Mouse (Mus musculus) neutrophil, adult 5-6 weeks (primary cell): ENCODE results near the gene Nog. TPM values are rescaled to one million over a fixed set of nuclear protein-coding genes. Genes with fewer than 3 reads are reported as not detected.

ENCODE experiments used
- ATAC-seq: fragments of 151-379, 151-347 bp; 2 replicates; pipeline ENCODE4 v1.8.0; 2017; ENCODE audit warnings: mild to moderate bottlenecking, moderate TSS enrichment; ENCODE audit not compliant: insufficient number of reproducible peaks, poor library complexity, low FRiP score, severe bottlenecking; ENCODE audit errors: extremely low read depth
- total RNA-seq: library from RNA; stranded (forward); fragments of 200-1000 nt; gene quantifications from 2 replicates; pipeline ENCODE4 v1.2.3, GENCODE M21; 2017

The Nog gene
- not detected in 2 replicates for total RNA-seq

GRCm38 (mm10) chr11:89302056-89302815, at the start of gene Nog:
Nog (minus strand) TSS chr11:89302332.
- no peak for ATAC-seq

GRCm38 (mm10) chr11:89340238-89340637, 38.1 kb upstream of the Nog start:
- ATAC-seq, result no peak

DNA sequence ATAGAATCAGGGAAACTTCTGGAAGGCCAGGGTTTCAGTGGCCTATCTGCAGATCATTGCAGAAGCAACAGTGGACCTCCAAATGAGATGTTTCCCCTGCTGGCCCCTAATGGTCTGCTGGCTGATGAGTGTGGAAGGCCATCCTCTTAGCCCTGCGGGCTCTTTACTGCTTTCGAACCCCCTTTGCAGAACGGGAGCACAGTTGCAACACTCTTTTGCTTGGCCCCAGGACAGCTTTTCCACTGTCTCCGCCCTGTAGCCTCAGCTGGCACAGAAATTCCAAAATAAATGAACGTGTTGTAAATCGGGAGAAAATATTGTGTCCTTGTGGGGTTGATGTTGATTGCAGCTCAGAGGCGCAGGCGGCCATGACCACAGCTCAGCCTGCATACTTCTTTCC, 37.7 kb upstream of the Nog start:
- no peak for ATAC-seq

DNA sequence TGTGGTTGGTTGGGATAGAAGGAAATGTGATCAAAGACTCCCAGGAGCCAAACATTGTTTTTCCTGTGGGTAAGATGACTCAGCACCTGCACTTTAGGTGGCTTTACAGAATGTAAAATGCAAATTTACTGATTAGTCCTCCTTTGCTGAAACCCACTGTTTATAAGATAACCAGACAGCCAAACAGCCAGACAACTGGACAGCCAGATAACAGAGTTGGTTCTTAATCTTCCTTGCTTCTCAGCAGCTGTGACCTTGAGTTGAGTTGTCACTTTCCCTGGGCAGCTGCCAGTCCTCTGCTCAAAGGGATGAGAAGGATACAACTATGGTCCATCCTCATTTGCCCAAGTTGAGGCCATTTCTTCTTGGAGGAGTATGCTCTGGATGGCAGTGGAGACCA, 35.8 kb upstream of the Nog start:
- ATAC-seq, result no peak

DNA sequence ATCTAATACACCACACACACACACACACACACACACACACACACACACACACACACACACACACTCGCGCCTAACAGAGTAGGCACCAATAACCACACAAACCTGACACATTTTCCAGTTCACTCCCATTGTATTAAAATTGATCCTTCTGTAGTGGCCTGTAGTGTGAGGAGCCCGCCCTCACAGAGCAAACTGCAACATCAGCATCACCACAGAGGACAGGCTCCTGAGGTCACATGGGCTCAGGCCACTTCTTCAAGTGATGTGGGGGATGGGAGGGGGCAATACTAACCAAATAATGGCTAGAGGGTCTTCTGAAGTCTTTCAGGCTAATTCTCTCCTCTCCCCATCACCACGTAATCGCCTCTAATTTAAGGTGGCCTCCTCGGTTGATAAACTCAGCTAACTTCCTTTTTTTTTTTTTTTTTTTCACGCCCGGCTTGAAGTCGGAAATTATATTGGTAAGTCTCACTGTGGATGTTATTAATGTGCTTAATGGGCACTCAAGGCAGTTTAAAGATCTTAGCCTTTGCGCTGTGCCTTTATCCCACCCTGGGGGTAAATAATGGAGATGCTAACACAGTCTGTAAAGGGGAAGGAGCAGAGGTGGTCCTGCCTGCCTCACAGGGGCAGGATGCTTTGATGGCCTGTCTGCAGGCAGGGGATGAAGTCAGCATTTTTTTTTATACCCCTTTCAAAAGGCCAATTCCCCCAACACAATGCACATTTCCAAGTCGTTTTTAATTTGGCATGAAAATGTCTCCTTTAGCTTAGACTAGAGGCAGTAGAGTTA, 25.2 kb upstream of the Nog start:
- no peak for ATAC-seq

- no peak for ATAC-seq
These were observed 19.6 kb upstream of the Nog start for GRCm38 (mm10) chr11:89321775-89322174.

DNA sequence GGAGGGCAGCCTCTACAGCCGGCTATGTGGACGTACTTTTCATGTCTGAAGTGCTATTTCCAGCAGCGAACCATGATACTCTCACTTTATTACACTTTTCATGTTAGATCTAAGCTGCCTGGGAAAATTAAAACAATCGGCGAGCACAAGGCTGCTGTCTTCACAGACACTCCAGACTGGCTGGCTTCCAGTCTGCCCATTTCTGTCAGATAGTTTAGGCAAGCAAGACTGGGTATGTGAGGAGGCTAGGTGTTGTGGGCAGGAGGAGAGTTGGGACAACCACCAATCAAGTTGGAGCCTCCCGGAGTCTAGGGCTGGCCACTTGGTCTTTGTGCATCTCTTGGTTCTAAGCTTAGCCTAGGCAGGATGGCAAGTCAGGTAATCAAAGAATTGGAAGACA, 17.5 kb upstream of the Nog start:
- ATAC-seq, result no peak

DNA sequence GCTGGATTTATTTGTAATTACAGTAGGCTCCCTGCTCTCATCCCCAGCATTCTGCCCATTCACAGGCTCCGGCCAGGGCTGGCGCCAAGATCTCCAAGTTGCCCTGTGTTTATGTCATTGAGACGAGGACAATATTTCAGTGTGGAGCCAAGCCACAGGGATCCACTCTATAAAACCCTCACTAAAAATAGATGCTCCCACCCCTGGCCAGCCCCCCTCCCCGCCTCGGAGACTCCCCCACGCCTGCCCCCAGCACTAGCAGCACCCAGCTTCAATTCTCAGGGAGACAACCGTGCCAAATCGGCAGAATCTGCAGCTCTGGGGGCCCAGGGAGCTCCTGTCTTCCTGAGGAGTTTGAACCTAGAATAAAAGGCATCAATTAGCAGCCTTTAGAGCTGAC, 16.2 kb upstream of the Nog start:
- ATAC-seq, result no peak

DNA sequence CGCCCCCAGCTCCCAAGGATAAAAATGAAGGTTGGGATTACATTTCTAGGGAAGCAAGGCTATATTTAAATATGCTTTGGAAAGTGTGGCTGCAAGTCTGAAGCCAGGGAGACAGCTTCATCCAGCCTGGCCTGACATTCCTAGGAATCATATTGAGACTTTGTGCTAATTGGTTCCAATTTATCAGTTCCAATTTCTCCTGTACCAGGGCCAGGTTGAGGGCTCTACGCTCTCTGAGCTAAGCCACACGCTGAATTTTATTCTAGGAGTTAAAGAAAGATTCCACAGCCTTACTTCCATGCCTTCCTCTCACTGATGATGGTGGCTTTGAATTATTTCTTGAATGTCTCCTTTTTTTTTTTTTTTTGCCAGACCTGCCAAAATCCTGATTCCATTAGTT, 15.6 kb upstream of the Nog start:
- no peak for ATAC-seq

GRCm38 (mm10) chr11:89314374-89314773, 12.2 kb upstream of the Nog start:
- no peak for ATAC-seq

- no peak for ATAC-seq
These were observed 10.2 kb upstream of the Nog start for GRCm38 (mm10) chr11:89312378-89312777.

DNA sequence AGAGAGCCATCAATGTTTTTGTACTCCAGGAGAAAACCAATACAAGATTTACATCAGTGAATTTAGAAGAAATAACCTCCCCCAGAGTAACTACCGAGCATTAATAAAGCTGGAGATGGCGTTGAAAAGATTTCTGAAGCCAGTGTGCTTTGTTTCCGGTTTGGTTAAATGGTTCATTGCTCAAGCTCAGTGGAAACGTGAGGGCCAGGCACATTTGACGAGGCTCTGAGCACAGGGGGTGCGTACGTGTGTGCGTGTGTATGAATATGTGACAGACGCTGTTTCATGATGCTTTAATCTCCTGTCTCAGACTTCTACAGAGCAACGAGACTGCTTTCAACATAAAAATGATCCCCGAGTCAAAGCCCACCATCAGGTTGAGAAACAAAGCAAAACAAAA, 8.1 kb upstream of the Nog start:
- ATAC-seq, result no peak

DNA sequence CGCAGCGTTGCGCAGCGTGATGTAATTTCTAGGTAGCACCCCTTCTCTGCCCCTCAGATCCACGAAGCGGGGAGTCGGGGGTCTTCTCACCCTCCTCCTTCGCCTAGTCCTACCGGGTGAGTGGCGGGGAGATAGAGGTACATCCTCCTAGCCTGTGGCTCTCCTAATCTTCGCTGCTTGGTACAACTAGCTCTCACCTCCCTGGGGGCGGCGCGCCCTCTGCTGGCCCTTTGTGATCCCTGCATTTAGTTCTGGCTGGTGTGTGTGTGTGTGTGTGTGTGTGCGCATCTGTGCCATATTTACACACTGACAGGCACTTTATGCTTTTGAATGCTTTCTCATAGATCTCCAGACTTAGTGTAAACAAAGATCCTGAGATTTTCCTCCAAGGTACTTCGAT, 1.3 kb upstream of the Nog start:
- peak; percentile 70; the same call in 1 of the 2 replicates for ATAC-seq

GRCm38 (mm10) chr11:89302816-89303180, 666 bp upstream of the Nog start:
- no peak for ATAC-seq

DNA sequence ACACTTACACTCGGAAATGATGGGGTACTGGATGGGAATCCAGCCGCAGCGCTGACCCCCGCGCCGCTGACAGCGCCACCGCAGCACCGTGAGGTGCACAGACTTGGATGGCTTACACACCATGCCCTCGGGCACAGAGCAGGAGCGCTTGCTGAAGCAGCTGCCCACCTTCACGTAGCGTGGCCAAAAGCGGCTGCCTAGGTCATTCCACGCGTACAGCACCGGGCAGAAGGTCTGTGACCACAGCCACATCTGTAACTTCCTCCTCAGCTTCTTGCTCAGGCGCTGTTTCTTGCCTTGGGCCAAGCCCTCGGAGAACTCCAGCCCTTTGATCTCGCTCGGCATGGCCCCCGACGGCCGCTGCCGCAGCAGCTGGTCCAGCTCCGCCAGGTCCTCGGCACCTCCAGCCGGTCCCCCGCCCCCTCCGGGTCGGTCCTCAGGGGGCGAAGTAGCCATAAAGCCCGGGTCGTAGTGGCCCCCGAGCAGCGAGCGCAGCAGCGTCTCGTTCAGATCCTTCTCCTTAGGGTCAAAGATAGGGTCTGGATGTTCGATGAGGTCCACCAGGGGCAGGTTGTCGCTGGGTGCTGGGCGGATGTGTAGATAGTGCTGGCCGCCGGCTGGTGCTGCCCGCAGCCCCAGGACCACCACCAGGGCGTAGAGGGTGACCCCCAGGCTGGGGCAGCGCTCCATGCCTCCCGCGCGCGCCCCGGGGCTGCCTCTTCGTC, 639 bp downstream of the Nog start:
- no peak for ATAC-seq

DNA sequence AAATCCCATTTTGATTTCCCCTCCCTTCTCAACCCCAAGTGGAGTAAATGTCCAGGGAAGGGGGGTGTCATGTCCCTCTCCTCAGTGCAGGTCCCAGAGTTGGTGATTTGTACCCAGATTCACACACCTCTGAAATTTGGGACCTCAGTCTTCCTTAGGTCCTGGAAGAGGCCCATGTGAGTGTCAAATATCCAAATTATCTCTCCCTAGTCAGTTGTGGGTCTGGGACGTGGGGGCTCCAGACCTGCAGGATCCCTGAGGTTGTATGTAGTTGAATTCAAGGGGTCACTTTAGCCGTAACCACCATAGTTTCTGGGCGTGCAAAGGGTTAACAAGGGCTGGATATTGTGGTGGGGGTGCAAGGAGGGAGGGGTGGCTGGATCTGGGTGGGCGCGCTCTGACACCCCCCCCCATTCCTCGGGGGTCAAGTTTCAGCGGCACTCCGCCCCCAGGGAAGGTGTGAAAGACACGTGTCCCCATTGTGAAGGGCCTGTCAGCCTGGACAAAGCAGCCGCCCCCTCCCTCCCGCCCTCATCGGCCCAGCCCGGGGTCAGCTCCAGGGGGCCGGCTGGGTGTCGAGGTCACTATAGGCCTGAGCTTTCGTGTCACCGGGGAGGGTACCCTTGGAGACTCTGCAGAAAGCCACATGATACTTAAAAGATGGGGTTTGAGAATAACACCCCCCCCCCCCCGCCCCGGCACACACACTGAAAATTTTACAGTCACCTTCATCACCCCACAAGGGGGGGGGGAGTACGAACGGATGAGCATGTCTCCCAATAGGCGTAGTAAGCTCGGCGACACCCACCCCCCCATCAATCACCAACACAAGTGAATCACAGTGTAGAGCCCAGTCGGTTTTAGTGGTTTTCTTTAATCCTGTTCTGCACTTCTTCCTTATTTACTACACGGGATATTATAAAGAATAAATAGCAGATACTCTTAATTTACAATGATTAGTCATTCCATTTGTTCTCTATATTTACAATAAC, 2.1 kb downstream of the Nog start:
- no peak for ATAC-seq

DNA sequence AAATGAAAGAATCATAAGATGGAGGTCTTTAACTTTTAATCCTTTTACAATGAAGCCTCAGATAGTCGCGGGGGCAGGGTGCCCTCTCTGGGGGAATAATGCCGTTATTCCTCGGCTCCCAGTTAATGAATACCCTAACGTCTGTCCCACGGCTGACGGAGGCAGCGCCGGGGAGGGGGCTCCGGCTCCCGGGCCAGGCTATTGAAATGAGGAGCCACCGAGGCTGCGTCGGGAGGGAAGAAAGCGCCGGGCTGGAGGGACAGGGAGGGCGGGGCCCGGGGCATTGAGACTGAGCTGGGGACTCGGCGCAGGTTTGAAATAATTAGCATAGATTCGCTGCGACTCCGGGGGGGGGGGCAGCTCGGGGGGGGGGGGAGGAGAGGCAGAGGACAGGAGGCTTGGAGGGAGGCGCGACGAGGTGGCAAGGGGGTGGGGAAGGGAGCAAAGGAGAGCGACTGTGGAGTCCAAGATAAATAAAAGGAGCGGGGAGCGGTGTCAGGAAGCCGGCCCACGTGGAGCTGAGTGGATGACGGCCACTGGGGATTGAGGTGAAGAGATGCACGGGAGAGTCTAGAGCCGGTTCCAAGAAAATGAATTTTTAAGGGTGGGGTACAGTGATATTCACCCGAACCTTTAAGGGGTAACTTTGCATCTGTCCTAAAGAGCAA, 2.9 kb downstream of the Nog start:
- no peak for ATAC-seq

DNA sequence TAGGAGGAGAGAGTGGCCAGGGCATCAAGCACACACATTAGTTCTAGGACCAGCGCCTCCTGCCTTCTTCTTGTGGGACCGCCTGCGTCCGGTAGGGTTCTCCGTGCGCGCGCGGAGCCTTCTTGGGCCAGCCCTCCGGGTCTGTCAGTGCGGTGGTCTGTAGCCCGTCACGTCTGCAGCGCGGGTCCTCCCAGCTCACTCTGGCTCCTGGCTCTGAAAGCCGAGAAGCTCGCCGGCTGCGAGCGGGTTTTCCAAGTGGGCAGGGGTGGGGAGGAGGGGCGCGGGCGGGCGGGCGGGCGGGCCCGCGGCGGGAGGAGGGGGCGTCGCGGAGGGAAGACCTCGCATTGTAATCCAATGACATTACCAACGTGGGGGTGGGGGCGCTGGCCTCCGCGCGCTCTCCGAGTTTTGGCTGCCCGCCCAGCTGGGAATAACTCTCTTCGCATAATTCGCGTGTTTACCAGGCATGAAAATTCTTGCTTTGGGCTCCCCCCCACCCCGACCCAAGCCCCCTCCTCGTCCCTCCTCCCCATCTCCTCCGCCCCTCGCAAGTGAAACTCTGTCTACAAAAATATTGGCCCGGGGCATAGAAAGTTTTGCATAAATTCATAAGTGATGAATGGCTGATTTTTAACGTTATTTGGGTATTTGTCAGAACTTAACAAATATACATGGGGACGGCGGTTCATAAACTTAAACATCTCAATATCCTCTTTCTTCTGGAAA, 3.7 kb downstream of the Nog start:
- ATAC-seq, result no peak
